Mouse (Mus musculus) kidney, postnatal 14 days (tissue): ENCODE measurements around the gene Slc25a40.

Experiments
- DNase-seq: peaks from one replicate; pipeline ENCODE4 v3.0.0; 2022; ENCODE audit warnings: mixed read lengths

Slc25a40 gene

DNA sequence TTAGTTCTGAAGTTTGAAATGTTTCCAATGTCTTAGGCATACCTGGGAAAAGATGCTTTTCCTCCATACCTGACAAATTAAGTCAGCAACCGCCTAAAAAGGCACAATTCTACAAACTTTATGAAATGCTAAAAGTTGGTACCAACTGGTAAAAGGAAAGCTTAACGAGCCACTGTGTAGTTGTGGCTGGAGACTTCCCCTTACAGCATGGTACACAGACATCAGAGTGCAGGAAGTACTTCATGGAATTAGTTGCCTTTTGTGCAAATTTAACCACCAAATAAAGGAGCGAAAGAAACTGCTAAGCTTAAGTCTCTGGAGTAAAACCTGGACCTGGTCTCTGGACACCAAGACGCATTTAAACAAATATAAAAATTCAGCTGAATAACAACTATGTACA lies 69.1 kb downstream of the Slc25a40 start:
- DNase-seq = no peak
